Comparison of ENCODE assay signal across 39 mouse cellular contexts in the genomic region with DNA sequence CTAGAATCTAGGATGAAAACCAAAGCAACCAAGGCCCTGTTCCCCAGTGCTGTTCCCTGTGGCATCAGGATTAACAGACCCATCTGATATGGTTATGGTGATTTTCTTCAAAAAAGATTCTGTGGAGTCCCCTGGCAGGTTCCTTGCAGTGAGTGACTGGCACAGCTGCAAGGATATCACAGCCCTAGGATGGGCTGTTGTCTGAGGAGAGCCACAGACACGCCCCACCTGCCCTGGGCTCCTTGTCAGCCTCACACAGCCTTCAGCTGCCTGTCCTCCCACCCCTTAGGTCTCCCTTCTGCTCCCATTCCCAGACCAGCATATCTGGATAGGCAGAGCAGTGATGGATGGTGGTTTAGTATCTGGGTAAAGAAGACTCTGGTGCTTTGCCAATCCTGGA. TPM values are rescaled to one million over a fixed set of nuclear protein-coding genes. Genes with fewer than 3 reads are reported as not detected.
"Had no signal": no experiment of that assay in that cellular context is flagged by ENCODE, and none has a peak within 500 bp of the region (broad histone marks: within the 10 kb centered on the region; RNA-seq: fewer than 3 reads in every experiment).

No protein-coding gene starts in this region.

- H3K27me3 ChIP-seq: heart, embryonic 13.5 days; heart, embryonic 15.5 days; hindbrain, embryonic 15.5 days; kidney, embryonic 15.5 days; limb, embryonic 13.5 days; limb, embryonic 15.5 days had no signal

- H3K4me1 ChIP-seq: kidney, embryonic 15.5 days; limb, embryonic 13.5 days; limb, embryonic 15.5 days had no signal

- H3K9ac ChIP-seq: forebrain, postnatal 0 days; heart, embryonic 13.5 days; heart, embryonic 15.5 days; hindbrain, embryonic 15.5 days; kidney, embryonic 15.5 days; limb, embryonic 13.5 days; limb, embryonic 15.5 days had no signal

- H3K9me3 ChIP-seq: heart, embryonic 13.5 days; heart, embryonic 15.5 days; hindbrain, embryonic 15.5 days; kidney, embryonic 15.5 days; limb, embryonic 13.5 days; limb, embryonic 15.5 days had no signal

- H3K36me3 ChIP-seq: heart, embryonic 15.5 days had no signal

- DNase-seq: forebrain, postnatal 0 days; gastrocnemius, postnatal 14 days; gastrocnemius, postnatal 36 days; heart, adult 11 months; heart, adult 2 months; heart, postnatal 14 days; heart, postnatal 36 days; kidney, adult 11 months; kidney, adult 2 months; kidney, adult 9 months; kidney, postnatal 14 days; kidney, postnatal 36 days; layer of hippocampus, adult 9-11 months; layer of hippocampus, postnatal 36 days had no signal

- ATAC-seq: intestine, embryonic 16.5 days had no signal

- H3K4me2 ChIP-seq: heart, embryonic 11.5 days; heart, embryonic 13.5 days; heart, embryonic 15.5 days; hindbrain, embryonic 15.5 days; kidney, embryonic 15.5 days; limb, embryonic 13.5 days; limb, embryonic 15.5 days had no signal

- H3K27ac ChIP-seq: heart, adult 2 months; heart, embryonic 13.5 days; heart, embryonic 15.5 days; hindbrain, embryonic 15.5 days; kidney, embryonic 15.5 days; kidney, postnatal 0 days; limb, embryonic 13.5 days; limb, embryonic 15.5 days had no signal

- H3K4me3 ChIP-seq: heart, adult 2 months; heart, embryonic 13.5 days; heart, embryonic 15.5 days; hindbrain, embryonic 15.5 days; kidney, embryonic 15.5 days; limb, embryonic 13.5 days; limb, embryonic 15.5 days had no signal

RNA-seq across cellular contexts. Expression of gene Alppl2, which starts 39.0 kb away (rescaled TPM):
- total RNA-seq: forebrain, postnatal 0 days; gastrocnemius, adult 18-20 months; gastrocnemius, adult 8-10 months; gastrocnemius, postnatal 14 days; gastrocnemius, postnatal 36 days; heart, adult 2 months; heart, postnatal 14 days; heart, postnatal 36 days; hematopoietic stem cell, adult 5-6 weeks; layer of hippocampus, adult 18-20 months; layer of hippocampus, adult 8-10 months; layer of hippocampus, postnatal 14 days; layer of hippocampus, postnatal 36 days; left cerebral cortex, adult 18-20 months; left cerebral cortex, adult 8-10 months; left cerebral cortex, postnatal 10 days; left cerebral cortex, postnatal 25 days; left cerebral cortex, postnatal 4 days; liver, adult 2 months had no signal
- polyA plus RNA-seq: forebrain, postnatal 0 days; heart, adult 2 months; heart, embryonic 11.5 days; heart, embryonic 13.5 days; heart, embryonic 15.5 days; heart, postnatal 0 days; hindbrain, embryonic 15.5 days; intestine, embryonic 14.5 days; intestine, embryonic 16.5 days; kidney, adult 2 months; kidney, embryonic 15.5 days; kidney, postnatal 0 days; limb, embryonic 11.5 days; limb, embryonic 13.5 days; limb, embryonic 15.5 days; liver, adult 2 months had no signal

RNA-seq across cellular contexts. Expression of gene Alpi, which starts 50.7 kb away (rescaled TPM):
- total RNA-seq: forebrain, postnatal 0 days; gastrocnemius, adult 18-20 months; gastrocnemius, adult 8-10 months; gastrocnemius, postnatal 14 days; gastrocnemius, postnatal 36 days; heart, adult 2 months; heart, postnatal 14 days; heart, postnatal 36 days; hematopoietic stem cell, adult 5-6 weeks; layer of hippocampus, adult 18-20 months; layer of hippocampus, postnatal 36 days; left cerebral cortex, postnatal 10 days; left cerebral cortex, postnatal 25 days; left cerebral cortex, postnatal 4 days; liver, adult 2 months had no signal
- polyA plus RNA-seq: forebrain, postnatal 0 days; gonadal fat pad, adult 2 months; heart, embryonic 11.5 days; heart, embryonic 13.5 days; heart, embryonic 15.5 days; heart, postnatal 0 days; hindbrain, embryonic 15.5 days; kidney, adult 2 months; kidney, embryonic 15.5 days; kidney, postnatal 0 days; limb, embryonic 11.5 days; limb, embryonic 15.5 days had no signal
